Mouse (Mus musculus): ENCODE measurements around the gene Rnf224. TPM values are rescaled to one million over a fixed set of nuclear protein-coding genes. Genes with fewer than 3 reads are reported as not detected.

Gene Rnf224
- polyA plus RNA-seq, 1 experiment, result not detected

DNA sequence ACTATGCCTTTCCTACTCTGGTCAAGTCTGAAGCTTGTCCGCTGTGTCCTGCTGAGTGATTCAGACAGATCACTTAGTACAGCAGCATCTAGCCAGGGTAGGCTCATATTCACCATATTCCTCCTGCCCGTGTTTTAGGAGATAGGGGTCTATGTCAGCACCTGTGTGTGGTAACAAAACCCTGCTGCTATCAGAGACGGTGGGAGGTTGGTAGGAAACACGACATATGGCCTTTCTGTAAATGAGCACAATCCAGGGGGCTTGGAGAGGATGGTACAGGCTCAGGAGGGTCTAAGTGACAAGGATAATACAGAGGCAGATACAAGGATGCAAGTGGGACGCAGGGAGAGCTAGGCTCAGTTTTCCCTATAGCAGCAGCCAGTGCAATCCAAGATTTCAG, 7.0 kb downstream of the Rnf224 start:
- WGBS, result 95% methylated on average over 5 of the region's 5 CpGs

GRCm38 (mm10) chr2:25228995-25229530, 7.5 kb downstream of the Rnf224 start:
- 70% methylated on average over 6 of the region's 6 CpGs for WGBS
- no peak for DNase-seq (ENCODE audit: low read depth, low spot score)

More for the DNA sequence above, 7.0 kb downstream of the Rnf224 start:
- DNase-seq (ENCODE audit: low read depth, low spot score), result no peak

DNA sequence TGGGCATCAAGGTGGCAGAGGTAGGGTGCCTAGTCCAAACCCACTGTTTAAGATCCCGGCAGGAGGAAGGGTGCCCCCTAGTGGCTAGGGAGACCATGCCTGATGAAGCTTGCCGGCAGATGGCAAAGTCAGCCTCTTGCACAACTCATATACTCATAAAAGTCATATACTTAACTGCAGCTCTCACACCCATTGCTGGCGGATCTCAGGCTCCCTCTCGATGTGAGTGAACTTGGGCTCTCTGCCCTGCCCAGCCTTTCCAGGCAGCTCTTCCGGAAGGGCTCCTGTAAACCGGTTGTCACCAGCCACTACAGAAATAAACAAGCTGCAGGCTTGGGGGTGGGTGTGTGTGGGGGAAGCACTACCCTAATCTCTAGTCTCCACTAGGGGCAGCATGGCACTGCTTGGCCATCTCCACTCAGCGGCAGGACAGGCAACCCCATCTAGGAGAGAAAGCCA, 8.1 kb downstream of the Rnf224 start:
- DNase-seq (ENCODE audit: low read depth, low spot score), result peak; percentile 97

GRCm38 (mm10) chr2:25227406-25227805, 9.2 kb downstream of the Rnf224 start:
- WGBS, result 68% methylated on average over 4 of the region's 4 CpGs
- DNase-seq (ENCODE audit: low read depth, low spot score), result no peak

More for the DNA sequence above, 8.1 kb downstream of the Rnf224 start:
- 1% methylated on average over 7 of the region's 7 CpGs for WGBS

- no peak for DNase-seq (ENCODE audit: low read depth, low spot score)
- 47% methylated on average over 5 of the region's 5 CpGs for WGBS
These were observed 9.7 kb downstream of the Rnf224 start for GRCm38 (mm10) chr2:25226864-25227263.

DNA sequence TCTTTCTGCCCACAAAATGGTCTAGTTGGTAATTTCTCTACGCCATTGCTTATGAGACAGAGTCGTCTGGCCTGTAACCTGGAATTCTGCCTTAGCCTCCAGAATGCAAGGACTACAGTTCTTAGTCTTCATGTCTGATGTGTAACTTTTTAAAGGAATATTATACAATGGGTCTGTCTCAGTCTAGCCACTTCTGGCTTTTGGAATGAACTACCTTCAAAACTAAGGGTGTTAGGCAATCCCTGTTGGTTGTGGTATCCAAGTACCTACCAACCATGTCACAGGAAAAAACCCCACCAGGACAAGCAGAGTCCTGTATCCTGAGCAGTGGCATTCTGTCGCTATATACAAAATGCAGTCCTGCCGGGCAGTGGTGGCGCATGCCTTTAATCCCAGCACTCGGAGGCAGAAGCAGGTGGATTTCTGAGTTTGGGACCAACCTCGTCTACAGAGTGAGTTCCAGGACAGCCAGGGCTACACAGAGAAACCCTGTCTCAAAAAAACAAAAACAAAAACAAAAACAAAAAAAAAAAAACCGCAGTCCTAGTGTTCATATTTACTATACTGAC, 10.7 kb downstream of the Rnf224 start:
- DNase-seq (ENCODE audit: low read depth, low spot score), result no peak
- 60% methylated on average over 8 of the region's 8 CpGs for WGBS

GRCm38 (mm10) chr2:25224766-25225752, 11.5 kb downstream of the Rnf224 start:
- DNase-seq (ENCODE audit: low read depth, low spot score), result peak; percentile 96
- WGBS, result 1% methylated on average over 41 of the region's 41 CpGs

GRCm38 (mm10) chr2:25224492-25224765, 12.2 kb downstream of the Rnf224 start, which contains the start of gene Tubb4b:
Tubb4b (minus strand) TSS chr2:25224702.
- WGBS, result under 1% methylated on average over 17 of the region's 17 CpGs
- DNase-seq (ENCODE audit: low read depth, low spot score), result no peak

GRCm38 (mm10) chr2:25223681-25224491, 12.7 kb downstream of the Rnf224 start:
- DNase-seq (ENCODE audit: low read depth, low spot score), result no peak
- WGBS, result under 1% methylated on average over 53 of the region's 53 CpGs

- no peak for DNase-seq (ENCODE audit: low read depth, low spot score)
- WGBS, result 65% methylated on average over 5 of the region's 5 CpGs
These were observed 15.2 kb downstream of the Rnf224 start for GRCm38 (mm10) chr2:25221331-25221772.

DNA sequence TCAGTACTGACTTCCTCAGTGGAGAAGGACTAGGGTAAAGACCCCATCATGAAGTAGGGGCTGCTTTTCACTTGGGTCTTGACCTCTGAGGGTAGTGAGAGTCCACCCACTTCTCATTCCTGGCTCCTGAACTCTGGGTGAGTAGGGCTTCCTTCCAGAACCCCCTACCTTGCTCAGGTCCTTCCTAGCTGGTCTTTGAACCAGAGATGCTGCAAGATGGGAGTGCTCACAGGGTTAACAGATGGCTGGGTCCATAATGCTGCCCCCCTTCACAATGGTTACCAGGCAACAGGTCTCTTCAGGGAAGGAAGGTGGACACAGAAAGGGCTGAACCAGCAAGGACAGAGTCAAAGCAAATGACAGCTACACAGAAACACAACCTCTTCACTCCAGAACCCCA, 18.1 kb downstream of the Rnf224 start, which contains the start of gene Fam166a:
Gene Fam166a (plus strand): TSS at position 301 of the 400 bp plus-strand sequence.
- no peak for DNase-seq (ENCODE audit: low read depth, low spot score)

DNA sequence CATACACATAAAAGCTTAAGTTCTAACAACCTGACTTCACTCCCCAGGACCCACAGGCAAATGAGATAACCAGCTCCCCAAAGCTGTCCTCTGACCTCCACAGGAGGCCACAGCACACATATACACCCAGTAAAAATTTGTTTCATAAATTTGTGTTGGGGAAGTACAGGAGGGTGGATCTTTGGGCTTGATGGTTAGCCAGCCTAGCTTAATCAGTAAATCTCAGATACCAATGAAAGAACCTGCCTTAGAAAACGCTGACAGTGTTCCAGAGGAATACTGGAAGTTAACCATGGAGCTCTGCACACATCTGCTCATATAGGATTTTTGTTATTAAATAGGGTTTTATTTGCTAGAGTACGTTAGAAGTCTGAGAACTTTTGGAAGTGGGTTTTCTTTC, 18.9 kb downstream of the Rnf224 start:
- 67% methylated on average over 2 of the region's 2 CpGs for WGBS
- no peak for DNase-seq (ENCODE audit: low read depth, low spot score)

GRCm38 (mm10) chr2:25214444-25214843, 22.1 kb downstream of the Rnf224 start, which contains the start of gene Stpg3:
Stpg3 (minus strand) TSS chr2:25214637.
- 37% methylated on average over 3 of the region's 3 CpGs for WGBS
- no peak for DNase-seq (ENCODE audit: low read depth, low spot score)

GRCm38 (mm10) chr2:25213266-25213865, 23.2 kb downstream of the Rnf224 start:
- WGBS, result 76% methylated on average over 23 of the region's 23 CpGs

DNA sequence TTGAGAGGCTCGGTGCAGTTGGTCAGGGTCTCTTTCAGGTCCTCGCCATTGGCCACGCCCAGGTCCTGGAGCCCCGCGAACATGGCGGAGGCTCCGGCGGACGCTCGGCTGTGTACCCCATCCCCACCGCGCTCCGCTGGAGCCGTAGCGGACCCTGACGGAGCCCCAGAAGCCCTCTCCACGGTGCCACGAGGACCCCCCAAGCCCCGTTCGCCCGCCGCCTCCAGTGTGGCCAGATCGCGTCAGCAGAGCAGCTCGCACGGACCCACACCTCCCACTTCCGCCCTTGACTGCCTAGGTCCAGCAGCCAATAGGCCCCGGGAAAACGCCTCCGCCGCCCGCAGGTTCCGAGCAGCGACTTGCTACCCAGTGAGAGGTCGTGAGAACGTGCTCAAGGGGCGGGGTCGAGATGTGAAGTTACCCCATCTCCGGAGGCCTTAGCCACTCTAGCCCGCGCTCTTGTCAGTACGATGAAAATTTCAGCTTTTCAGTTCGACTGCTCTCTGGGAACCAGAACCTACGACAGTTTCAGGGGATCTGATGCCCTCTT, 25.4 kb downstream of the Rnf224 start, which contains the start of gene Nelfb:
Gene Nelfb (minus strand): TSS at position 369 of the 550 bp plus-strand sequence.
- no peak for DNase-seq (ENCODE audit: low read depth, low spot score)
- under 1% methylated on average over 44 of the region's 44 CpGs for WGBS

More at GRCm38 (mm10) chr2:25213266-25213865, 23.2 kb downstream of the Rnf224 start:
- no peak for DNase-seq (ENCODE audit: low read depth, low spot score)

GRCm38 (mm10) chr2:25210686-25211085, 25.9 kb downstream of the Rnf224 start:
- no peak for DNase-seq (ENCODE audit: low read depth, low spot score)
- under 1% methylated on average over 24 of the region's 24 CpGs for WGBS

DNA sequence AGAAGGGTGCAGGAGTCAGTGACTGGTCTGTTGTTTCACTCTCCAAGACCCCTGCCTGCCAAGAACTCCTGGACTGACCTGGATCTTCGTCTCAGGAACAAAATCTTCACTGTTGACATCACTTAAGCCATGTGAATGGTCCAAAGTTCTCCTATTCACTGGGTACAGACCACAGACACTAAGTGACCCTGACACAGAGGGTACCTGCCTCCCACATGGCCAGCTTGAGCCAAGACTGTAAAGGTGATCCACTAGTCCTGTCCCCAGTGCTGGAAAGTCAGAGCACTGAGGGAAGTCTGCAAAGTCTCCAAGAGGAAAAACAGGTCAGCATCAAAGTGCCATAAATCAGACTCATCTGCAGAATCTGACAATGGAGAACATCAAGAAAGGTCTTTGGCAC, 29.0 kb downstream of the Rnf224 start:
- WGBS, result 57% methylated on average over 1 of the region's 1 CpGs
- DNase-seq (ENCODE audit: low read depth, low spot score), result no peak

GRCm38 (mm10) chr2:25203631-25204214, 32.9 kb downstream of the Rnf224 start:
- no peak for DNase-seq (ENCODE audit: low read depth, low spot score)
- 59% methylated on average over 4 of the region's 4 CpGs for WGBS
